Mouse (Mus musculus) CH12.LX (cell line): Measurements from ENCODE around the gene Polr2i.
A peak's percentile ranks its signal among the peaks of the same experiment; 100 is the strongest.

Source experiments
- CHD1 ChIP-seq: IDR thresholded peaks from 2 replicates; pipeline ENCODE4 v1.6.1; 2012; ENCODE audit warnings: low read depth, low read length, improper control_type of control experiment, inconsistent platforms
- CHD2 ChIP-seq: IDR thresholded peaks from 2 replicates; pipeline ENCODE4 v1.6.1; 2011; ENCODE audit warnings: low read length, improper control_type of control experiment
- CTCF ChIP-seq, 2 experiments: IDR thresholded peaks in 1 of 2; conservative IDR thresholded peaks in 1 of 2; 2 replicates each; pipeline ENCODE4 v1.5.1; 2011 to 2012; ENCODE audit warnings: low read depth in 2 of 2, low read length in 2 of 2, improper control_type of control experiment in 1 of 2, inconsistent platforms in 1 of 2, mild to moderate bottlenecking in 1 of 2, moderate library complexity in 1 of 2
- ELF1 ChIP-seq: IDR thresholded peaks from 2 replicates; pipeline ENCODE4 v1.6.1; 2014; ENCODE audit warnings: low read depth, mild to moderate bottlenecking, inconsistent platforms, low read length, improper control_type of control experiment
- HCFC1 ChIP-seq: IDR thresholded peaks from 2 replicates; pipeline ENCODE4 v1.6.1; 2012; ENCODE audit warnings: low read depth, mild to moderate bottlenecking, inconsistent platforms, low read length, improper control_type of control experiment
- MAX ChIP-seq: IDR thresholded peaks from 2 replicates; pipeline ENCODE4 v1.6.1; 2011; ENCODE audit warnings: low read length, improper control_type of control experiment
- MEF2A ChIP-seq: IDR thresholded peaks from 2 replicates; pipeline ENCODE4 v1.6.1; 2014; ENCODE audit warnings: low read depth, mild to moderate bottlenecking, inconsistent platforms, low read length, improper control_type of control experiment, borderline replicate concordance
- NELFE ChIP-seq: IDR thresholded peaks from 2 replicates; pipeline ENCODE4 v1.6.1; 2011; ENCODE audit warnings: low read depth, low read length, improper control_type of control experiment
- POLR2A ChIP-seq: IDR thresholded peaks from 2 replicates; pipeline ENCODE4 v1.6.1; 2011; ENCODE audit warnings: low read depth, mild to moderate bottlenecking, improper control_type of control experiment, low read length
- UBTF ChIP-seq: IDR thresholded peaks from 2 replicates; pipeline ENCODE4 v1.6.1; 2012; ENCODE audit warnings: low read depth, mild to moderate bottlenecking, inconsistent platforms, low read length, improper control_type of control experiment, moderate library complexity

DNA sequence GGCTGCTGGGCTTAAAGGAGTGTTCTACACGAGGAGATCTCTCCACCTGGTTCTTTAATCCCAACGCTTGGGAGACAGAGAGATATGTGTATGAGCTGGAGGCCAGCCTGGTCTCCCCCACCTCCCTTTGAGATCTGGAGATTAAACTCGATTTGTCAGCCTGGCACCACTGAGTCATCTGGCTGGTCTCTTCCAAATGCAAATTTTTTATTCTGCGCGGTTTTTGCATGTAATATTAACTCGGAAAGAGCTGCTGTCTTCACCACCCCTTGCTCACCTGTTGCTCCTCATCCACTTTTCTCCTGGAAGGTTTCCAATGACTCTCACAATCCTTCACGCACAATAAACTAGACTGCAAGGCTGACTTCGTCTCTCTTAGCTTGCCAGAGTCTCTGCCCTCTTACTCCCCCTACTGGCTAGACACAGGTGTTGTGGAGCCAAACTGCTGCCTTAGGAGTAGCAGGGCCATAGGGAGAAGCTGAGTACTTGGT is 33.2 kb upstream of the Polr2i start, which contains the start of gene Capns1:
- TF ChIP-seq CHD2 (no peak), POLR2A (no peak), NELFE (0 out of 2 replicates have a peak, but pooled peaks have one; percentile 13), UBTF (no peak), HCFC1 (no peak), MAX (no peak), CTCF (conservative IDR thresholded peaks at IDR 0.05 in 1 of 2, IDR thresholded peaks at IDR 0.05 in 1 of 2; ENCODE audit: low read depth in 2 of 2, low read length in 2 of 2) (peak; percentile 76 to 83), CHD1 (no peak), ELF1 (no peak), MEF2A (no peak)
